Mouse (Mus musculus): ENCODE data around the gene Tlr5.

Tlr5 gene

DNA sequence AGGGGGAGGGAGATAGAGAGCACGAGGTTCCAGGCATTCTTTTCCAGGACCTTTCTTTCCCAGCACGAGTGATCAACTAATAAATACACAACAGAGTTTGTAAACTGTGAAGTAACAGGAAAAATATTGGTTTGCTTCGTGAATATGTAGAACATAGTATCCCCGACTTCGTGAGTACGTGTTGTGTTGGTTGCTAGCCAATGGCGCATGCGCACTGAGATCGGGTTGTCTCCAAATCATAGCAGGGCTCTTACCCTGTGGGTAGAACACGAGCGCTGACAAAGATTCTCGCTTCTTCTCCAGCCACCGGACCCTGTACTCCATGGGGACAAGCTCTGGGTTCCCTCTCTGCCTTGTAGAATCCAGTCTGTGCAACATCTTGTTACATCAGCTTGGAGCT, 33.2 kb downstream of the Tlr5 start:
- in situ Hi-C loops (cut with MboI; ENCODE audit: low sequenced_read_pairs): no loop called here

DNA sequence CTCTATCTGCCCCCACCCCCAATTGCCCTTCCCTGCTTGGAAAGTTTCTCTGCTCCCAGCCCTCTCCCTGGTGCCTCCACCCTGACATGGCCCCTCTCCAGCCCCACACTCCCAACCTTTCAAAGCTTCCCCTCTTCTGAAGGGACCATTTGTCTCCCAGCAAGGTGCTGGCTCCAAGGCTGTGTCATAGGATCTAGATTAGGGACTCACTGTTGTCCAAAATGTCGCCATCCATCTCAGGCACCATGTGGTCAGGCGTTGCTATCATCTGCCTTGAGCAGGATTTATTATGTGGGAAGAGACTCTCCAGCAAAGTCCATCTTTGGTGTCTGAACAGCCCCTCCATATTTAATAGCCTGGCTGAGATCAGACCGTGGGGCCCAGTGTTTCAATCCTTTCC, 34.1 kb downstream of the Tlr5 start:
- in situ Hi-C loops (cut with MboI; ENCODE audit: low sequenced_read_pairs): no loop called here

DNA sequence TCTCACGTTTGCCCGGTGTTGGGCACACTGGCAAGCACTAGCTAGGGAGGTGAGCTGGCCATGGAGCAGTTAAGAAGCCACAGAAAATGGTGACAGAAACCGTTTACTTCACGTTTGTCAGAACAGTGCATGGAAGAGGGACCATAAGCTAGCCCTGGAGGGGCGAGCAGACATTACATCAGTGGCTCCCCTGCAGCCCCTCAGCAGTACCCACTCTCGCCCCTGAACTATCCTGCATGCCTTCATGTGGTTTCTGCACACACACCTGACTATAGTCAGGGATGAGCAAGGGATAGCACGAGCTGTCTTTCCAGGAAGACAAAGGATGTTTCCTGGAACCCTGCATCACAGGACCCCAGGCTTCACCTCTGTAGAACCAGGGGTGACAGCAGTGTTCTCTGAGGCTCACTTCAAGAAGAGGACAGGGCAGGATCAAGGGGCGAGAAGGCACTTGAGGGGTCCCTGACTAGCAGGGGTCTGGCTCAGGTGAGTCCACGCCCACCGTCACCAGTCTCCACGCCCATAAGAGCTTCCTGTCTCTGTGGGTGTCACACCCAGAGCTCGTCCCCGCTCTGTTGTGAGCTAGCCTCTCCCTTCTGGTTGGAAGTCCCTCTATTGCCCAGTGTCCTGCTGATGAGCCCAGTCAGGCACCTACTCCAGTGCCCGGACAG, 35.6 kb downstream of the Tlr5 start:
- in situ Hi-C loops (cut with MboI; ENCODE audit: low sequenced_read_pairs): no loop called here

GRCm38 (mm10) chr1:182991002-182991778, 36.6 kb downstream of the Tlr5 start:
- in situ Hi-C loops (cut with MboI; ENCODE audit: low sequenced_read_pairs): no loop called here

Measured in CH12F3 (cell line).